Mouse (Mus musculus): ENCODE measurements around the gene Ttc12. TPM values are rescaled to one million over a fixed set of nuclear protein-coding genes. Genes with fewer than 3 reads are reported as not detected.

Ttc12 gene
- polyA plus RNA-seq, 1 experiment from 2014 or later = 0.09 TPM

- H3K27ac ChIP-seq (ENCODE audit: low read length) = no peak overlapping the region
- no peaks in the 10 kb centered on the region for H3K4me1 ChIP-seq (ENCODE audit: control insufficient read depth, low read depth, low read length)
- WGBS (ENCODE audit: insufficient replicate concordance) = 63% methylated on average over 5 of the region's 5 CpGs
- no peaks in the 10 kb centered on the region for H3K27me3 ChIP-seq (ENCODE audit: control insufficient read depth, insufficient read depth, low read depth, low read length)
- H3K36me3 ChIP-seq (ENCODE audit: control insufficient read depth, insufficient read depth) = no peaks in the 10 kb centered on the region
- H3K4me2 ChIP-seq (ENCODE audit: low read depth, low read length) = no peak overlapping the region
- no peak overlapping the region for H3K4me3 ChIP-seq (ENCODE audit: low read depth, low read length)
- ATAC-seq (ENCODE audit: low read depth) = no peak
- no peaks in the 10 kb centered on the region for H3K9me3 ChIP-seq (replicated peaks; ENCODE audit: control insufficient read depth, low read length)
- no peak overlapping the region for H3K9ac ChIP-seq (ENCODE audit: low read depth, low read length)
These were observed 18.6 kb upstream of the Ttc12 start for GRCm38 (mm10) chr9:49504658-49505057.

DNA sequence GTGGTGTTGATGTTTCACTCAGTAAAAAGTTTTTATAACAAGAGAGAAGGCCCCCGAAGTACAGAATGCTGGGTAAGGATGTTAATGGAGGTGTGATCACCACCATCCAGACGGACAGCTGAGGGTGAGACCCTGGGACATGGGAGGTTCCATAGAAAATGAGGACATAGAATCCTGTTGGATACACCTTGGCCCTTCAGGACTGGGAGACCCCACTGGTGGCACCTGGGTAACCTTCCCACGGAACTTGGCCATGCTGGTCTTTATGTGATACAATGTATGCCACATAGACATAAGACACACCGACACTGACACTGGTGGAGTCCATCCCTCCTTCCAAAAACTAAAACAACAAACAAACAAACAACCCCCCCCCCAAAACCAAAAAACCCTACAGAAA lies 16.2 kb upstream of the Ttc12 start:
- Histone ChIP-seq H3K36me3 (ENCODE audit: control insufficient read depth, insufficient read depth) (no peaks in the 10 kb centered on the region), H3K4me2 (ENCODE audit: low read depth, low read length) (no peak overlapping the region), H3K27ac (ENCODE audit: low read length) (no peak overlapping the region), H3K9ac (ENCODE audit: low read depth, low read length) (no peak overlapping the region), H3K27me3 (ENCODE audit: control insufficient read depth, insufficient read depth, low read depth, low read length) (no peaks in the 10 kb centered on the region), H3K9me3 (replicated peaks; ENCODE audit: control insufficient read depth, low read length) (no peaks in the 10 kb centered on the region), H3K4me3 (ENCODE audit: low read depth, low read length) (no peak overlapping the region), H3K4me1 (ENCODE audit: control insufficient read depth, low read depth, low read length) (no peaks in the 10 kb centered on the region)
- 65% methylated on average over 4 of the region's 4 CpGs for WGBS (ENCODE audit: insufficient replicate concordance)
- no peak for ATAC-seq (ENCODE audit: low read depth)

DNA sequence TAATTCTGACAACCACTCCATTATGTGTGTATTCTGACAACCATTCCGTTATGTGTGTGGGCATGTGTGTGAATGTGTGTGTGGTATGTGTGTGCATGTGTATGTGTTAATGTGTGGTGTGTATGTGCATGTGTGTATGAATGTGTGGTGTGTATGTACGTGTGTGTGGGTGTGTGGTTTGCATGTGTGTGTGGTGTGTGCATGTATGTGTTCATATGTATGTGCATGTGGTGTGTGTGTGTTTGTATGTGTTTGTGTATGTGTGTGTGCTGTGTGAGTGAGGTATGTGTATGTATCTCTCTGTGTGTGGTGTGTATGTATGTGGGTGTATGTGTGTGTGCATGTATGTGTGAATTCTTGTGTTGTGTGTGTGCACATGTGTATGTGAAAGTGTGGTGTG lies 13.9 kb upstream of the Ttc12 start:
- no peak for ATAC-seq (ENCODE audit: low read depth)
- Histone ChIP-seq H3K27me3 (ENCODE audit: control insufficient read depth, insufficient read depth, low read depth, low read length) (no peaks in the 10 kb centered on the region), H3K4me3 (ENCODE audit: low read depth, low read length) (no peak overlapping the region), H3K4me2 (ENCODE audit: low read depth, low read length) (no peak overlapping the region), H3K4me1 (ENCODE audit: control insufficient read depth, low read depth, low read length) (no peaks in the 10 kb centered on the region), H3K9me3 (replicated peaks; ENCODE audit: control insufficient read depth, low read length) (no peaks in the 10 kb centered on the region), H3K9ac (ENCODE audit: low read depth, low read length) (no peak overlapping the region), H3K36me3 (ENCODE audit: control insufficient read depth, insufficient read depth) (no peaks in the 10 kb centered on the region), H3K27ac (ENCODE audit: low read length) (no peak overlapping the region)
- 52% methylated on average over 2 of the region's 2 CpGs for WGBS (ENCODE audit: insufficient replicate concordance)

DNA sequence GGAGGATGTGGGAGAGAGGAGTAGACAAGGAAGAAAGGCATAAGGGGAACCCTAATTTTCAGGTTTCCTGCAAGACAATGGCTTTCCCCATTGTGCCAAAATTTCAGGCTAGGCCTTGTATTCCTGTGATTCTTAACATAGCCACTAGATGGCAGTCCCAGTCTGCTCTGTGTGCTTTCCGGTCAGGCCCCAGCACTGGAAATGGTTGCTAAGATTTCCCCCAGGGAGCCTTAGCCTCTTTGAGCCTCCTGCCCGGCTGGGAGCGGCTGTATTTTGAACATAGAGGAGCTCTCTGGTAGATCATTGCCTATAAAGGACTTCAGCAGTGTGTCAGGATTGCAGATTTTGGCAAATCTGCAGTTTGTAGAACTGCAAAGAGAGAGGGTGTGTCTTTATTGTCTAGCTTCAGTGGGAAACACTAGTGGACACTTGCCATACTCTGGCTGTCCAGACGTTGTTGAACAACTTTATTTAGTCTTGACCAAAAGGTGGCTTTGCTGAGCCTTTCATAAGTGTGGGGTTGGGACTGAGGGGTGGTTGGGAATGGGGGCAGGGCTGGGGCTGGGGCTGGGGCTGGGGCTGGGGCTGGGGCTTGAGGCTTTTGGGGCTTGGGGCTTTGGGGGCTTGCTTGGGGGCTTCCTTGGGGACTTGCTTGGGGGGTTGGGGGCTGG lies 8.1 kb upstream of the Ttc12 start:
- no peak overlapping the region for H3K27ac ChIP-seq (ENCODE audit: low read length)
- no peak overlapping the region for H3K9ac ChIP-seq (ENCODE audit: low read depth, low read length)
- no peak overlapping the region for H3K4me3 ChIP-seq (ENCODE audit: low read depth, low read length)
- H3K36me3 ChIP-seq (ENCODE audit: control insufficient read depth, insufficient read depth) = no peaks in the 10 kb centered on the region
- no peaks in the 10 kb centered on the region for H3K4me1 ChIP-seq (ENCODE audit: control insufficient read depth, low read depth, low read length)
- 3% methylated on average over 4 of the region's 4 CpGs for WGBS (ENCODE audit: insufficient replicate concordance)
- ATAC-seq (ENCODE audit: low read depth) = no peak
- H3K9me3 ChIP-seq (replicated peaks; ENCODE audit: control insufficient read depth, low read length) = no peaks in the 10 kb centered on the region
- no peaks in the 10 kb centered on the region for H3K27me3 ChIP-seq (ENCODE audit: control insufficient read depth, insufficient read depth, low read depth, low read length)
- H3K4me2 ChIP-seq (ENCODE audit: low read depth, low read length) = no peak overlapping the region

DNA sequence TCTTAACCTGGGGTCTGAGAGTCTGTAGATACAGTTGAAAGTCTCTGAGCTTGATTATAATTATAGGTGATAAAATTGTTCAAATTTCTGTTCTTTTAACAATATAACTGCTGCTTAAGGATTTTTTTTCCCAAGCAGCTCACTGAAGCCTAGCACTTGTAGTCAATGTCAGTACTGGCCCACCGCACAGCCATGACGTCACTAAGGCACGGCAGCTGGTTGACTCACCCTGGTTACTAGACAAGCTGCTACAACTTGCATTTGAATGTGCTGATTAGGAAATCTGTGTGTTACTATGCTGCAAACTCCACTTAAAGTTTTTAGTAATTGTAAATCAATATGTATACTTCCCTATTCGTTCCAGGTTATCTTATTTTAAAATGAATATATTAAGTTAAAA lies 4.6 kb upstream of the Ttc12 start:
- 61% methylated on average over 4 of the region's 4 CpGs for WGBS (ENCODE audit: insufficient replicate concordance)
- ATAC-seq (ENCODE audit: low read depth) = no peak
- Histone ChIP-seq H3K4me2 (ENCODE audit: low read depth, low read length) (no peak overlapping the region), H3K36me3 (ENCODE audit: control insufficient read depth, insufficient read depth) (no peaks in the 10 kb centered on the region), H3K4me1 (ENCODE audit: control insufficient read depth, low read depth, low read length) (no peaks in the 10 kb centered on the region), H3K9me3 (replicated peaks; ENCODE audit: control insufficient read depth, low read length) (no peaks in the 10 kb centered on the region), H3K27ac (ENCODE audit: low read length) (no peak overlapping the region), H3K27me3 (ENCODE audit: control insufficient read depth, insufficient read depth, low read depth, low read length) (no peaks in the 10 kb centered on the region), H3K9ac (ENCODE audit: low read depth, low read length) (no peak overlapping the region), H3K4me3 (ENCODE audit: low read depth, low read length) (no peak overlapping the region)

DNA sequence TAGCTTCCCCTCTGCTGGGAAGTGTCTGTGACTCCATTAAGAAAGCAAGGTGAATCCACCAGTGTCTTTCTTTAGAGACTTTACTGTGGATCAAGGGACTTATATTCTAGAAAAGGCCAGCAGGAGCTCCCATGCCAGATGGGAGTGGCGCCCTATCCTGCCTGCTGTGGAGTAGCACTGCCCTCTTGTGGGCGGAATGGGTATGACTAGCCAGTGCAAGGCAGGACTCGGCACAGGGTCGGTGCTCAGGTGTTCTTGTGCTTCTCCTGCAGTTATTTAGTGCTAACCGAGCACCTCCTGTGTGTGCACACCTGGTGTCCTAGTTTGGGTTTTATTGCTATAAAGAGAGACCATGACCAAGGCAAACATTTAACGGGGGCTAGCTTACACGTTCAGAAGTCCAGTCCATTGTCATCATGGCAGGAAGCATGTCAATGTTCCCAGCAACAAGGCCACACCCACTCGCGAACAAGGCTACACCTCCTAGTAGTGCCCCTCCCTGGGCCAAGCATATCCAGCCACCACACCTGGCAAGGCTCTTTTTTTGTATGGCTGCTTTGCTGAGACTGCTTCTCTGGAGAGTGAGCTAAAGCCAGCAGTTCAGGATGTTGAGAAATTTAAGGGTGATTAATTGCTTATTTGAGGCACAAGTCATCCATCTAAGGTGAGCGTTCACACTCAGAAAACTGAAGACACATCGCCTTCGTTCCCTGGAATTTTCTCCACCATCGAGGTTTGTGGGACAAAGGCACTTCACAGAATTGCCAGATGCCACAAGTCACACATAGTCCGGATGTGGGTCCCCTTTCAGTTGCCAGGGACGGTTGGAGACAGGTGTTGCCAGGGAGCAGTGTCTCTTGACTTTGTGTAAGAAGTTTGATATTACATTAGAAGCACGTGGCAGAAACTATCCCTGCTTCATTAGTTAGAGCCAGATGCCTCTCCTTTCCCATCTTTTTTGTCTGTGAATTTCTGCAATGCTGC lies 3.2 kb upstream of the Ttc12 start:
- WGBS (ENCODE audit: insufficient replicate concordance) = 22% methylated on average over 16 of the region's 16 CpGs
- no peak overlapping the region for H3K4me2 ChIP-seq (ENCODE audit: low read depth, low read length)
- ATAC-seq (ENCODE audit: low read depth) = no peak

DNA sequence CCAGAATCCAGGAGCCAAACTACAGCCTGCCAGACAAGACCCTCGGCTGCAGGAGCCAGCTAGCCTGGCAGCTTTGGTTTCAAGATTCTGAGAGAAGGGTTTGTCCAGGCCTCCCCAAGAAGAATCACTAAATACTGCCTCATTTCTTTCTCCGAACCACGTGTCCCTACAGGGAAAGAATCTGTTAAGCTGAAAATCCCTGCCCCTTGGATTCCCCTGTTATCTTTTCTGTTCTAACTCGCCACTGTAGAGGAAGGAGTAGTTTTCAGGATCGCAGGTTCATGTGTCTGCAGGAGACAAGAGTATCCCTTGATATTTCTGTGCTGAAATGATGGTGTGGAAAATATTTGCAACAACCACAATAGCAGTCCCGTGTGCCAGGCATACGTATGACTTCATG lies 2.2 kb upstream of the Ttc12 start:
- no peak overlapping the region for H3K27ac ChIP-seq (ENCODE audit: low read length)
- 58% methylated on average over 7 of the region's 7 CpGs for WGBS (ENCODE audit: insufficient replicate concordance)
- no peak overlapping the region for H3K9ac ChIP-seq (ENCODE audit: low read depth, low read length)
- no peaks in the 10 kb centered on the region for H3K27me3 ChIP-seq (ENCODE audit: control insufficient read depth, insufficient read depth, low read depth, low read length)
- H3K36me3 ChIP-seq (ENCODE audit: control insufficient read depth, insufficient read depth) = no peaks in the 10 kb centered on the region
- no peak for ATAC-seq (ENCODE audit: low read depth)
- no peak overlapping the region for H3K4me2 ChIP-seq (ENCODE audit: low read depth, low read length)
- H3K9me3 ChIP-seq (replicated peaks; ENCODE audit: control insufficient read depth, low read length) = no peaks in the 10 kb centered on the region
- no peaks in the 10 kb centered on the region; the same call in 1 of the 2 replicates for H3K4me1 ChIP-seq (ENCODE audit: control insufficient read depth, low read depth, low read length)
- no peak overlapping the region for H3K4me3 ChIP-seq (ENCODE audit: low read depth, low read length)

More for the DNA sequence above, 3.2 kb upstream of the Ttc12 start:
- Histone ChIP-seq H3K27ac (ENCODE audit: low read length) (no peak overlapping the region), H3K9me3 (replicated peaks; ENCODE audit: control insufficient read depth, low read length) (no peaks in the 10 kb centered on the region), H3K4me1 (ENCODE audit: control insufficient read depth, low read depth, low read length) (no peaks in the 10 kb centered on the region; the same call in 1 of the 2 replicates), H3K27me3 (ENCODE audit: control insufficient read depth, insufficient read depth, low read depth, low read length) (no peaks in the 10 kb centered on the region), H3K4me3 (ENCODE audit: low read depth, low read length) (no peak overlapping the region), H3K36me3 (ENCODE audit: control insufficient read depth, insufficient read depth) (no peaks in the 10 kb centered on the region), H3K9ac (ENCODE audit: low read depth, low read length) (no peak overlapping the region)

- Histone ChIP-seq H3K36me3 (ENCODE audit: control insufficient read depth, insufficient read depth) (no peaks in the 10 kb centered on the region), H3K4me1 (ENCODE audit: control insufficient read depth, low read depth, low read length) (no peaks in the 10 kb centered on the region; the same call in 1 of the 2 replicates), H3K27me3 (ENCODE audit: control insufficient read depth, insufficient read depth, low read depth, low read length) (no peaks in the 10 kb centered on the region), H3K4me2 (ENCODE audit: low read depth, low read length) (no peak overlapping the region), H3K27ac (ENCODE audit: low read length) (no peak overlapping the region), H3K4me3 (ENCODE audit: low read depth, low read length) (no peak overlapping the region), H3K9ac (ENCODE audit: low read depth, low read length) (no peak overlapping the region), H3K9me3 (replicated peaks; ENCODE audit: control insufficient read depth, low read length) (no peaks in the 10 kb centered on the region)
- WGBS (ENCODE audit: insufficient replicate concordance) = 48% methylated on average over 6 of the region's 6 CpGs
- no peak for ATAC-seq (ENCODE audit: low read depth)
These were observed 1.6 kb upstream of the Ttc12 start for GRCm38 (mm10) chr9:49487657-49487943.

Measured in liver, embryonic 16.5 days (tissue).